ENCODE assay signal across 8 mouse cellular contexts in genomic region chr9:107738020-107738840, GRCm38 (mm10). TPM values are rescaled to one million over a fixed set of nuclear protein-coding genes. Genes with fewer than 3 reads are reported as not detected.
DNase-seq lines count a peak whose midpoint lies in the region; ATAC-seq lines count a peak whose summit lies in the region.

No protein-coding gene starts in this region.

- no peak overlapping the region for H3K4me3 ChIP-seq in intestine, embryonic 15.5 days (replicated peaks)
- no peak overlapping the region for H3K4me3 ChIP-seq in midbrain, embryonic 10.5 days

- no peak overlapping the region for H3K27ac ChIP-seq in intestine, embryonic 15.5 days
- H3K27ac ChIP-seq in midbrain, embryonic 10.5 days (replicated peaks): peak overlapping the region; percentile 29; the same call in 1 of the 2 replicates

- H3K4me1 ChIP-seq in intestine, embryonic 15.5 days (replicated peaks): peaks cover 28% of the 10 kb centered on the region
- peaks cover 45% of the 10 kb centered on the region for H3K4me1 ChIP-seq in midbrain, embryonic 10.5 days

- intact Hi-C loops in gastrocnemius, postnatal 36 days (cut with DNase I): loop anchor here (2.0 kb wide), 1 partner anchor 51 kb away; no protein-coding TSS in a partner anchor
- intact Hi-C loops in left cerebral cortex, postnatal 14 days (cut with DNase I): loop anchor here (1.0 to 5.0 kb wide), 2 partner anchors 53 to 136 kb away; no protein-coding TSS in a partner anchor

- peak; percentile 85 to 96 for DNase-seq in adrenal gland, adult (ENCODE audit: inconsistent age in 2 of 2, low spot score in 1 of 2)
- DNase-seq in embryo, embryonic 11 days: peak; percentile 86
- DNase-seq in gastrocnemius, postnatal 36 days: peak; percentile 80 to 89
- DNase-seq in left cerebral cortex, postnatal 14 days (ENCODE audit: low spot score in 2 of 2): peak; percentile 92 to 95
- DNase-seq in midbrain, embryonic 10.5 days (ENCODE audit: low spot score): peak; percentile 90
- peak; percentile 71 to 79 for DNase-seq in right cerebral cortex, postnatal 36 days (ENCODE audit: low spot score in 2 of 2)
- peak; percentile 78 to 90 for DNase-seq in urinary bladder, postnatal 4 days (ENCODE audit: low spot score in 2 of 2)

- ATAC-seq in intestine, embryonic 15.5 days: peak; percentile 71

- peaks cover 3% of the 10 kb centered on the region; the same call in 1 of the 2 replicates for H3K27me3 ChIP-seq in intestine, embryonic 15.5 days (replicated peaks)
- peaks cover 28% of the 10 kb centered on the region for H3K27me3 ChIP-seq in midbrain, embryonic 10.5 days (ENCODE audit: low read depth, poor library complexity, severe bottlenecking)

- H3K4me2 ChIP-seq in intestine, embryonic 15.5 days (replicated peaks): no peak overlapping the region

- H3K36me3 ChIP-seq in intestine, embryonic 15.5 days: peaks cover 39% of the 10 kb centered on the region
- H3K36me3 ChIP-seq in midbrain, embryonic 10.5 days: peaks cover 52% of the 10 kb centered on the region

- 19% methylated on average over 7 of the region's 7 CpGs for WGBS in intestine, embryonic 15.5 days
- WGBS in midbrain, embryonic 10.5 days: 20% methylated on average over 7 of the region's 7 CpGs

- no peaks in the 10 kb centered on the region for H3K9me3 ChIP-seq in intestine, embryonic 15.5 days
- no peaks in the 10 kb centered on the region for H3K9me3 ChIP-seq in midbrain, embryonic 10.5 days (replicated peaks)

- no peak overlapping the region for H3K9ac ChIP-seq in intestine, embryonic 15.5 days

RNA-seq across cellular contexts. Expression of gene Sema3f, which starts 28.0 kb away (rescaled TPM):
- total RNA-seq in gastrocnemius, postnatal 36 days (2021): 1 to 10 TPM; 4.9 to 6.1 TPM
- polyA plus RNA-seq in intestine, embryonic 15.5 days (2015; fragmentation: Nextera tagmentation; extraction: Ambion mirVana): 8.9 and 11.2 TPM in 2 replicates
- 10 to 100 TPM; 11.7 to 16.2 TPM for total RNA-seq in left cerebral cortex, postnatal 14 days (2021)
- 14.9 and 17.2 TPM in 2 replicates for polyA plus RNA-seq in midbrain, embryonic 10.5 days (2016; fragmentation: Nextera tagmentation; extraction: Ambion mirVana)

RNA-seq across cellular contexts. Expression of gene Rbm5, which starts 32.6 kb away (rescaled TPM):
- 10 to 100 TPM; 32.7 to 36.3 TPM for total RNA-seq in gastrocnemius, postnatal 36 days (2021)
- 153 and 154 TPM in 2 replicates for polyA plus RNA-seq in intestine, embryonic 15.5 days (2015; fragmentation: Nextera tagmentation; extraction: Ambion mirVana)
- total RNA-seq in left cerebral cortex, postnatal 14 days (2021): 100 to 1,000 TPM; 147 to 166 TPM
- 200 and 220 TPM in 2 replicates for polyA plus RNA-seq in midbrain, embryonic 10.5 days (2016; fragmentation: Nextera tagmentation; extraction: Ambion mirVana)

RNA-seq across cellular contexts. Expression of gene Gnat1, which starts 58.7 kb away (rescaled TPM):
- not detected for total RNA-seq in gastrocnemius, postnatal 36 days (2021)
- 0.82 and 1.9 TPM in 2 replicates for polyA plus RNA-seq in intestine, embryonic 15.5 days (2015; fragmentation: Nextera tagmentation; extraction: Ambion mirVana)
- total RNA-seq in left cerebral cortex, postnatal 14 days (2021): under 1 TPM; 0.42 to 0.66 TPM
- 3.2 and 3.6 TPM in 2 replicates for polyA plus RNA-seq in midbrain, embryonic 10.5 days (2016; fragmentation: Nextera tagmentation; extraction: Ambion mirVana)
